Mouse (Mus musculus): ENCODE measurements around the gene Erg. TPM values are rescaled to one million over a fixed set of nuclear protein-coding genes. Genes with fewer than 3 reads are reported as not detected.

Erg gene
- total RNA-seq, 2 experiments from 2014 or later, result 4.4 to 4.6 TPM

DNA sequence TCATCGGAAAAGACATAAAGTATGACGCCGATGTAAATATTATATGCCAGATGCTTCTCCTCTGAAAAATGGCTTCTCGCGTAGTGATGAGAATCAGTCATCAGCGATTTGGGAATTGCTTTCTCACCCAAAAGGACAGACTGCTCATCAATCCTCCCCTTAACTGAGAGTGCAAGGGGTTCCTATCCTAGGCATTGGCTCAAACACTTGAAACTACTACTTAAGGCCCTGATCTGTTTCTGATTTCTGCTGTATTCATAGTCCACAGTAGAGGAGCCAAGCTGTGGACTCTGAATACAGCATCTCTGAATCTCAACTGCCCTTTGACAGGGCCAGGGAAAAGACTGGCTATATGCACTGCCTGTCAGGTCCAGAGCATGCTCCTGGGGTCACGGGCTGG, 209.6 kb downstream of the Erg start:
- DNase-seq (ENCODE audit: low spot score in 2 of 2), result no peak
- TF ChIP-seq CTCF (conservative IDR thresholded peaks at IDR 0.05), result no peak
- Histone ChIP-seq H3K27ac (no peak overlapping the region), H3K4me3 (no peak overlapping the region)

DNA sequence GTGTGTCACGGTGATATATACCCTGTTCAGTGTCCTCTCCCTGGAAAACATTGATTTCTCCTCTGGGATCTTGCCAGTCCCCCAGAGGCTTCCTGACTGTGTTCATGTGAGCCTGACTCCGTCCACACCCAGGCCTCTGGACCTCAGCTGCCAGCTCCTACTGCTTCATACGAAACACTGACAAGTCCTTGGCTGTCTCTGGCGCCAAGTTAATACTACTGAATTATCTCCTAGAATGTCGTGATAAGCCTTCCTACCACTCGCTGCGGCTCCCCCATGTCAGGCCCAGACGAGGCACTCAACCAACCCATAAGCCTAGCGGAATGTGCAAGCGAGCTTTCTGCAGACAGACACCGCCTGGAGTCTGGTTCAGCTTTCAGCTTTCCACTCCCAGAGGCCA, 210.0 kb downstream of the Erg start:
- no peak for TF ChIP-seq CTCF (conservative IDR thresholded peaks at IDR 0.05)
- no peak for DNase-seq (ENCODE audit: low spot score in 2 of 2)
- Histone ChIP-seq H3K27ac (no peak overlapping the region), H3K4me3 (no peak overlapping the region)

- H3K27ac ChIP-seq, result no peak overlapping the region
- H3K4me3 ChIP-seq, result no peak overlapping the region
- DNase-seq (ENCODE audit: low spot score in 2 of 2), result no peak
- TF ChIP-seq CTCF (conservative IDR thresholded peaks at IDR 0.05), result no peak
Measured at GRCm38 (mm10) chr16:95374646-95375045, 211.7 kb downstream of the Erg start.

DNA sequence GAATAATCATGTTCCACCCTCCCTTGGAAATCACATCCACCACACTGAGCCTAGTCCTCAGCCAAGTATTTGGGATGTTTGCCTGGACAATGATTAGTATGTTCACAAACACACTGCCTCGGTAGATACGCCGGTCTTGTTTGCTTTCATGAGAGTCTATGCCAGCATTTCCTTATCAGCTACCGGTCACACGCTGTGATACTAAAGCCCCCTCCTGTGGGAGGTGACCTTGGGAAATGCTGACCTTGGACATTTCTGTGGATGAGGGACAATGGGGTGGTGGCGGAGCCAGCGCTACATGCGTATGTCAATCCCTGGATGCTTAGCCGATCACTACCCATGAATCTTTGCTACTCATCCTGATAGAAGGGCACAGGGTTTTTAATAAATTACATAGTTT, 213.4 kb downstream of the Erg start:
- TF ChIP-seq CTCF (conservative IDR thresholded peaks at IDR 0.05), result no peak
- Histone ChIP-seq H3K4me3 (no peak overlapping the region), H3K27ac (no peak overlapping the region)
- no peak for DNase-seq (ENCODE audit: low spot score in 2 of 2)

GRCm38 (mm10) chr16:95371713-95372112, 214.7 kb downstream of the Erg start:
- DNase-seq (ENCODE audit: low spot score in 2 of 2), result peak; percentile 15 to 43

DNA sequence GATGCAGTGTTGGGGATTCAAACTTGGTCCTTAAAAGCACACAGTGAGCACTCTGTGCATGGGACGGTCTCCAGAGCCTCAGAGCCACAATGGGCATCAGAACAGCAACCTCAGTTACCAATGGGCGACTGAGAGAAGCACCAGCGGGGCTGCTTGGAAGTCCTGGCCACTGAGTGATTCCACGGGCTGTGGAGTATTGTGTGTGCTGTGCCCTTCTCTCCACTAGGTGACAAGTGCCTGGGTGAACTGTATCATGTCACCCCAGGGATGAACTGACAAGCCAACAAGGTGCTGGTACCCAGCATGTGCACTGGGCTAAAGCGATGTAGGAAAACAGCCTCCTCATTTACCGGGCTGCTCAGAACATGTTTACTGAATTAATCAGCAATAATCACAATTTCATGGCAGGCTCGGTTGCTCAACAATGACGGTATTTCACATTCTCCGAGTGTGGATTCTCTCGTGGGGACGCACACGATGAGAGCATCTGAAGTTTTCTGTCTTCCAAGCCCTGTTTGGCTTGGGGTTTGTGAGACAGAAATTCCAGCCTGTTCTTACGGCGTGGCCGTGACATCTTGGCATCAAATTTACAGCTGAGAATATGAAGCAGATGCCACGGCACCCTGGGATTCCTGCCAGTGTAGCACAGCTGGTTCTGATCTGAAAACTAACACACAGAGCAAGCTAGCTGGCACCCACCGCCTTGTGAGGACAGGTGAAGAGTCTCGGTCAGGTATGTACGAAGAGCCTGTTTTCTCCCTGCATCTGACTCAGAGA, 219.2 kb downstream of the Erg start:
- Histone ChIP-seq H3K4me3 (no peak overlapping the region), H3K27ac (no peak overlapping the region)
- no peak for DNase-seq (ENCODE audit: low spot score in 2 of 2)
- peak; percentile 38; the same call in 1 of the 2 replicates for TF ChIP-seq CTCF (conservative IDR thresholded peaks at IDR 0.05)

More at GRCm38 (mm10) chr16:95371713-95372112, 214.7 kb downstream of the Erg start:
- Histone ChIP-seq H3K27ac (peak overlapping the region; percentile 36; the same call in 1 of the 2 replicates), H3K4me3 (no peak overlapping the region)
- no peak for TF ChIP-seq CTCF (conservative IDR thresholded peaks at IDR 0.05)

GRCm38 (mm10) chr16:95365214-95365613, 221.2 kb downstream of the Erg start:
- Histone ChIP-seq H3K27ac (no peak overlapping the region), H3K4me3 (no peak overlapping the region)
- TF ChIP-seq CTCF (conservative IDR thresholded peaks at IDR 0.05), result no peak
- DNase-seq (ENCODE audit: low spot score in 2 of 2), result no peak

DNA sequence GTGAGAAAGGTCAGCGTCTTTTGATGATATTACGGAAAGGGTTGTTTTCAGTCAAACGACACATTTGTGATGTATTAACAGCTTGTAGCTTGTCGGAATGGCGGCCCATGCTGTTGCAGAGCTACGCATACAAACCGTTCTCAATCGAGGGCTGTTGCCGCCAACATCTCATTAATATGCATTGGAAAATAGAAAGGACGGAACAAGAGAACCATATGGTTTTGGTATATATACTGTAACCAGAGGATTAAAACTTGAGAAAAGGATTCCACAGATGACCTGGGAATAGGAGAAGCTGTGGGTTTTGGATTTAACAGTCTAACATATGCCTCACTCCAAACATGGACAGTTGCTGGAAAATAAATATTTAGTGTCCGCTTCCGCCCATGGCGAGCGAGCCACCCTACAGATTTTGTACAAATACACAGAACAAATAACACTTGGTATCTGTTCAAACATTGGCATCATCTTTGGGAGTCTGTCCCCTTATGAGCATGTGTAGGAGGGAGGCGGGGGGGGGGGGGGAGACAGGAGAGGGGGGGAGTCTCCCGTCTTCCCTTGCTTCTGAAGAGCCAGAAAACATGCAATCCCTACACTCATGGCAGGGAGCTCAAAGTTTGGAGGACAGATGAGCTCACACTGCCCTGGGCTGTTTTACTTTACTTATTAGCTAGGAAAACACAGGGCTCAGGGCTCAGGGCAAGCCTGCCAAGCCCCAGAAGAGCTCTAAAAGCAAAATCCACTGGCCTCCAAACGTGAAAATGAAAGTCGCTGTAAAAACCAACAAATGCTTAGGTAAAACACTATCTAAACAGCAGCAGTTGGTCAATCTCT, 222.5 kb downstream of the Erg start:
- no peak for TF ChIP-seq CTCF (conservative IDR thresholded peaks at IDR 0.05)
- Histone ChIP-seq H3K4me3 (no peak overlapping the region), H3K27ac (no peak overlapping the region)
- peak in 1 of 2 experiments; percentile 10 for DNase-seq (ENCODE audit: low spot score in 2 of 2)

GRCm38 (mm10) chr16:95361950-95362349, 224.4 kb downstream of the Erg start:
- H3K4me3 ChIP-seq, result no peak overlapping the region
- TF ChIP-seq CTCF (conservative IDR thresholded peaks at IDR 0.05), result no peak
- no peak for DNase-seq (ENCODE audit: low spot score in 2 of 2)
- no peak overlapping the region for H3K27ac ChIP-seq

GRCm38 (mm10) chr16:95360940-95361489, 225.4 kb downstream of the Erg start:
- no peak for DNase-seq (ENCODE audit: low spot score in 2 of 2)
- H3K27ac ChIP-seq, result no peak overlapping the region
- no peak overlapping the region for H3K4me3 ChIP-seq
- TF ChIP-seq CTCF (conservative IDR thresholded peaks at IDR 0.05), result no peak

DNA sequence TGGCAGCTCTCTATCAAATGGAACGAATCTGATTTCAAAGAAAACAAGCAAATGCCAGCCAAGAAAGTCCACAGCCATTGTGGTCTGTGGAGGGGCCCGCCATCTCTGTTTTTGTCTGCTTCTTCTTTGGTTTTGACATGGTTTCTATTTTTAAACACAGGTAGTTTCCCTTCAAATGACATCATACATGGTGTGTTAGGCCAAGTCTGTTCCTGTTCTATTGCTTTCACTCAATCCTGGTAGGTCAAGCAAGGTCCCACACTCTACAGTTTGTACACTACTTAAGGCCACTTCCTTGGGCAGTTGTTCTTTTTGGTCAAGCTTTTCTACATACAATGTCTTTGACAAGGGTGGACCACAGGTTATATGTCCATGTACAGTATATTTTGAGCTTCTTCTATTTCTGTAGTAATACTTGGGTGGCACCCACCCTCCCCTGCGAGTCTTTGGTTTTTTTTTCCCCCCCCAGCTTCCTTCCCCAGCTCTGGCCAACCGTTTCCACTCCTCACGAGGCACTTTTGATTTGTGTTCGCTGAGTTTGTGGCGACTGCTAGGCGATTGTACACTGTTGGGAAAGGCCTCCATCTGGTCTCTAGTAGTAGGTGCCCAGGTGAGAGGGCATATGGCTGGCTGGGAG, 226.1 kb downstream of the Erg start:
- no peak for DNase-seq (ENCODE audit: low spot score in 2 of 2)
- H3K4me3 ChIP-seq, result no peak overlapping the region
- H3K27ac ChIP-seq, result no peak overlapping the region
- no peak for TF ChIP-seq CTCF (conservative IDR thresholded peaks at IDR 0.05)

DNA sequence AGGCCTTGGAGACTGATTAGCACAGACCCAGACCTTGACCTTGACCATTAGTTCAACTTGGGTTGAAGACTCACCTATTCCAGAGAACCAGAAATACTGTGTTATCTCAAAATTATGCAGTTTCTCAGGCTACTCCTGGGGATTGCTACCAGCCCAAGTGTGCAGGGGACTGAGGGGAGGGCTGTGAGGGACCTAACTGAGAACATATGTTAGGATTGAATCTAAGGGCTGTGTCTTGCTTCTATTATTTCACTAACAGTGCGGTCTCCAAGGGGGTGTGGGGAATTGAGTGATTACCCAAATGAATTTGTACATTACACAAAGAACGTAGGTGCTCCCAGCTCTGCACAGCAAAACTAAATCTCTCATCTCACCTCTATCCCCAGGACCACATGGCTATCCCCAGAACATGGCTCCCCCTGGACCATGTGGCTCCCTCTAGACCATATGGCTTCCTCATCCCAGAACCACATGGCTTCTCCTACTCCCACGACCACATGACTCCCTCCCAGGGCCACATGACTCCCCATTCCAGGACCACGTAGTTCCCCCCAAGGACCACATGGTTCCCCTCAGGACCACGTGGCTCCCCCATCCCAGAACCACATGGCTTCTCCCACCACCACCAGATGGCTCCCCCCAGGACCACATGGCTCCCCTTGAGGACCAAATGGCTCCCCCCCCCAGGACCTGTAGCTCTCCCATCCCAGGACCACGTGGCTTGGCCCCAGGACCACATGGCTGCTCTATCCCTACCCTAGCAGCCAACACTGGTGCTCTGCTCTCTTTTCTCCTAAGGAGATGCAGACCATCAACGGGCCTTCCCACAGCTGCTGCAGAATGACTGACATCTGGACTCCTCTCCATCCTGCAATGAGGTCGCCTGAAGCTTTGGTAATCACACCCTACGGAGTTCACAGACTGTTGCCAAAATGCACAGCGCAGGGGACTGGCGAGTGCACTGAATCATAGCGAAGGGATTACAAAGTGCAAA, 229.1 kb downstream of the Erg start:
- TF ChIP-seq CTCF (conservative IDR thresholded peaks at IDR 0.05), result no peak
- Histone ChIP-seq H3K4me3 (no peak overlapping the region), H3K27ac (no peak overlapping the region)
- peak; percentile 19 to 23 for DNase-seq (ENCODE audit: low spot score in 2 of 2)

Data from layer of hippocampus, adult 2 months (tissue).